Mouse (Mus musculus): Measurements from ENCODE around the gene Tmtc2. TPM values are rescaled to one million over a fixed set of nuclear protein-coding genes. Genes with fewer than 3 reads are reported as not detected.
A peak's percentile ranks its signal among the peaks of the same experiment; 100 is the strongest.

Gene Tmtc2
- polyA plus RNA-seq, 1 experiment: 1.4 TPM

GRCm38 (mm10) chr10:105579318-105579717, 5.1 kb upstream of the Tmtc2 start:
- no peaks in the 10 kb centered on the region for H3K27me3 ChIP-seq (ENCODE audit: control insufficient read depth, insufficient read depth, low read length)
- no peak for TF ChIP-seq POLR2A (IDR thresholded peaks at IDR 0.05; ENCODE audit: control insufficient read depth, extremely low read depth, insufficient read depth, low read length, poor library complexity)
- no peak for TF ChIP-seq CTCF (IDR thresholded peaks at IDR 0.05; ENCODE audit: borderline replicate concordance, control insufficient read depth, extremely low read depth, insufficient read depth, low read length, poor library complexity)
- H3K27ac ChIP-seq (ENCODE audit: control insufficient read depth, insufficient read depth, low read length): no peak overlapping the region
- no peaks in the 10 kb centered on the region for H3K36me3 ChIP-seq (ENCODE audit: control insufficient read depth, insufficient read depth, low read length)
- no peak for DNase-seq
- H3K4me3 ChIP-seq (ENCODE audit: control insufficient read depth, insufficient read depth, low read length): no peak overlapping the region
- H3K4me1 ChIP-seq (replicated peaks; ENCODE audit: control insufficient read depth, insufficient read depth, low read length): peaks cover 9% of the 10 kb centered on the region
- WGBS: 55% methylated on average over 2 of the region's 2 CpGs

GRCm38 (mm10) chr10:105578291-105578845, 4.1 kb upstream of the Tmtc2 start:
- no peak overlapping the region for H3K27ac ChIP-seq (ENCODE audit: control insufficient read depth, insufficient read depth, low read length)
- WGBS: 84% methylated on average over 8 of the region's 8 CpGs
- TF ChIP-seq CTCF (IDR thresholded peaks at IDR 0.05; ENCODE audit: borderline replicate concordance, control insufficient read depth, extremely low read depth, insufficient read depth, low read length, poor library complexity) (no peak), POLR2A (IDR thresholded peaks at IDR 0.05; ENCODE audit: control insufficient read depth, extremely low read depth, insufficient read depth, low read length, poor library complexity) (no peak)

GRCm38 (mm10) chr10:105574695-105575660, 727 bp upstream of the Tmtc2 start:
- Histone ChIP-seq H3K27ac (ENCODE audit: control insufficient read depth, insufficient read depth, low read length) (no peak overlapping the region), H3K4me3 (ENCODE audit: control insufficient read depth, insufficient read depth, low read length) (peak overlapping the region; percentile 59), H3K36me3 (ENCODE audit: control insufficient read depth, insufficient read depth, low read length) (no peaks in the 10 kb centered on the region), H3K4me1 (replicated peaks; ENCODE audit: control insufficient read depth, insufficient read depth, low read length) (peaks cover 11% of the 10 kb centered on the region), H3K27me3 (ENCODE audit: control insufficient read depth, insufficient read depth, low read length) (no peaks in the 10 kb centered on the region)
- peak; percentile 92 for TF ChIP-seq CTCF (IDR thresholded peaks at IDR 0.05; ENCODE audit: borderline replicate concordance, control insufficient read depth, extremely low read depth, insufficient read depth, low read length, poor library complexity)
- TF ChIP-seq POLR2A (IDR thresholded peaks at IDR 0.05; ENCODE audit: control insufficient read depth, extremely low read depth, insufficient read depth, low read length, poor library complexity): 0 out of 2 replicates have a peak, but pooled peaks have one; percentile 12
- DNase-seq: peak; percentile 81
- under 1% methylated on average over 44 of the region's 44 CpGs for WGBS

More at GRCm38 (mm10) chr10:105578291-105578845, 4.1 kb upstream of the Tmtc2 start:
- DNase-seq: no peak
- Histone ChIP-seq H3K27me3 (ENCODE audit: control insufficient read depth, insufficient read depth, low read length) (no peaks in the 10 kb centered on the region), H3K36me3 (ENCODE audit: control insufficient read depth, insufficient read depth, low read length) (no peaks in the 10 kb centered on the region), H3K4me1 (replicated peaks; ENCODE audit: control insufficient read depth, insufficient read depth, low read length) (peaks cover 9% of the 10 kb centered on the region), H3K4me3 (ENCODE audit: control insufficient read depth, insufficient read depth, low read length) (no peak overlapping the region)

GRCm38 (mm10) chr10:105573306-105573907, 844 bp downstream of the Tmtc2 start:
- Histone ChIP-seq H3K27me3 (ENCODE audit: control insufficient read depth, insufficient read depth, low read length) (no peaks in the 10 kb centered on the region), H3K4me1 (replicated peaks; ENCODE audit: control insufficient read depth, insufficient read depth, low read length) (peaks cover 11% of the 10 kb centered on the region), H3K36me3 (ENCODE audit: control insufficient read depth, insufficient read depth, low read length) (no peaks in the 10 kb centered on the region), H3K27ac (ENCODE audit: control insufficient read depth, insufficient read depth, low read length) (no peak overlapping the region), H3K4me3 (ENCODE audit: control insufficient read depth, insufficient read depth, low read length) (peak overlapping the region; percentile 59)
- DNase-seq: peak; percentile 37
- 2% methylated on average over 37 of the region's 37 CpGs for WGBS
- TF ChIP-seq CTCF (IDR thresholded peaks at IDR 0.05; ENCODE audit: borderline replicate concordance, control insufficient read depth, extremely low read depth, insufficient read depth, low read length, poor library complexity) (no peak), POLR2A (IDR thresholded peaks at IDR 0.05; ENCODE audit: control insufficient read depth, extremely low read depth, insufficient read depth, low read length, poor library complexity) (no peak)

GRCm38 (mm10) chr10:105572829-105573228, 1.4 kb downstream of the Tmtc2 start:
- Histone ChIP-seq H3K27ac (ENCODE audit: control insufficient read depth, insufficient read depth, low read length) (no peak overlapping the region), H3K27me3 (ENCODE audit: control insufficient read depth, insufficient read depth, low read length) (no peaks in the 10 kb centered on the region), H3K4me1 (replicated peaks; ENCODE audit: control insufficient read depth, insufficient read depth, low read length) (peaks cover 11% of the 10 kb centered on the region), H3K4me3 (ENCODE audit: control insufficient read depth, insufficient read depth, low read length) (no peak overlapping the region; the same call in 1 of the 2 replicates), H3K36me3 (ENCODE audit: control insufficient read depth, insufficient read depth, low read length) (no peaks in the 10 kb centered on the region)
- 2% methylated on average over 16 of the region's 16 CpGs for WGBS
- DNase-seq: no peak
- TF ChIP-seq CTCF (IDR thresholded peaks at IDR 0.05; ENCODE audit: borderline replicate concordance, control insufficient read depth, extremely low read depth, insufficient read depth, low read length, poor library complexity) (no peak), POLR2A (IDR thresholded peaks at IDR 0.05; ENCODE audit: control insufficient read depth, extremely low read depth, insufficient read depth, low read length, poor library complexity) (no peak)

GRCm38 (mm10) chr10:105572301-105572700, 1.9 kb downstream of the Tmtc2 start:
- Histone ChIP-seq H3K4me1 (replicated peaks; ENCODE audit: control insufficient read depth, insufficient read depth, low read length) (peaks cover 11% of the 10 kb centered on the region), H3K36me3 (ENCODE audit: control insufficient read depth, insufficient read depth, low read length) (no peaks in the 10 kb centered on the region), H3K27ac (ENCODE audit: control insufficient read depth, insufficient read depth, low read length) (no peak overlapping the region), H3K27me3 (ENCODE audit: control insufficient read depth, insufficient read depth, low read length) (no peaks in the 10 kb centered on the region), H3K4me3 (ENCODE audit: control insufficient read depth, insufficient read depth, low read length) (no peak overlapping the region)
- no peak for TF ChIP-seq CTCF (IDR thresholded peaks at IDR 0.05; ENCODE audit: borderline replicate concordance, control insufficient read depth, extremely low read depth, insufficient read depth, low read length, poor library complexity)
- TF ChIP-seq POLR2A (IDR thresholded peaks at IDR 0.05; ENCODE audit: control insufficient read depth, extremely low read depth, insufficient read depth, low read length, poor library complexity): no peak
- DNase-seq: no peak
- whole genome bisulfite sequencing: 92% methylated on average over 7 of the region's 7 CpGs
